Mouse (Mus musculus) ES-Bruce4 (cell line): Measurements from ENCODE around the gene Tamm41.

ENCODE experiments used
- CTCF ChIP-seq: IDR thresholded peaks from one replicate; pipeline ENCODE4 v1.8.1; 2011; ENCODE audit warnings: low read depth, low read length
- EP300 ChIP-seq: IDR thresholded peaks from 2 replicates; pipeline ENCODE4 v1.6.1; 2011; ENCODE audit warnings: low read depth, low read length; ENCODE audit not compliant: insufficient read depth

- TF ChIP-seq CTCF = no peak
- TF ChIP-seq EP300 = no peak
These were observed 60.7 kb downstream of the Tamm41 start for GRCm38 (mm10) chr6:114976915-114977419.
